Mouse (Mus musculus): ENCODE measurements at regions not wholly inside any gene's neighbourhood (a gene's known extent, or its start where the extent isn't known, plus 50 kb on each side); places are given as distances from the start of the nearest gene placed in this dataset.

DNA sequence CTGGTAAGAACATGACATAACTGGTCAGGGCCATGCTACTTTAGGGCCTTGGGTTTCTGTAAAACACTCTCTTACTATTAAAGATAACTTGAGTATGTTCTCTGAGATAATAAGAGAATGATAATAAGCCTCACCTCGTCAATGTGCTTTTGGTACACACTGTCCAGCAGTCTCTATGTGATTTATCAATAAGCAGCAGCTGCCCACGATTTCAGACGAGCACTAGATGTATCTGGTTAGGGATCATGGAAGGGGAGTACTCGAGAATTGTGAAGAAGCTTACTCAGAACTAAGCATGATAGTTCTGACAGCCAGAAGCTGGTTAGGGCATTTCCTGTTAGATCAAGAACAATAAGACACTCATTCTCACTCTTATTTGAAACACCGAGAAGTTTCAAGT, 53.8 kb downstream of the Neurod6 start:
- H3K4me1 ChIP-seq: no peaks in the 10 kb centered on the region
- H3K27ac ChIP-seq: no peak overlapping the region
- WGBS: 80% methylated on average over 5 of the region's 5 CpGs
- no peak for DNase-seq (ENCODE audit: extremely low spot score, low spot score)
- no peak overlapping the region for H3K4me3 ChIP-seq
- H3K36me3 ChIP-seq (replicated peaks): no peaks in the 10 kb centered on the region
- no peaks in the 10 kb centered on the region for H3K27me3 ChIP-seq (ENCODE audit: poor library complexity, severe bottlenecking)
- H3K9me3 ChIP-seq: no peaks in the 10 kb centered on the region

DNA sequence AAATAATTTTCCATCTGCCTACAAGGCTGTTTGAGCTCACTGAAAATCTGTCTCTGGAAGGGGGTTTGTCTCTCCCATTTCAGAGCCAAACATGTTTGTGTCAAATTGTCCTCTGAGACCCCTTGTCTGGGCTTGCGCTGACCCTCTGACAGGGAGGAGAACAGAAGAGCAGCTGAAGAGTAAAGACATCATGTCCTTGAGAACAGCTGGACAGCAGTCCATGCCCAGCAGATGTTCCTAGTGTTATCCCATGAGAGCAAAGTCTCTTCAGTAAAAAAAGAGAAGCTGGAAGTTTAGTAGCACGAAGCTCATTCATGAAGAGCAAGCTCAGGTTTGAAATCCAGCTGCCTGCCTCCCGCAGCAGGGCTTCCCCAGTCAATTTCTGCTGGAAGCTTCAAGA, 60.7 kb downstream of the Neurod6 start:
- DNase-seq (ENCODE audit: extremely low spot score, low spot score): no peak

DNA sequence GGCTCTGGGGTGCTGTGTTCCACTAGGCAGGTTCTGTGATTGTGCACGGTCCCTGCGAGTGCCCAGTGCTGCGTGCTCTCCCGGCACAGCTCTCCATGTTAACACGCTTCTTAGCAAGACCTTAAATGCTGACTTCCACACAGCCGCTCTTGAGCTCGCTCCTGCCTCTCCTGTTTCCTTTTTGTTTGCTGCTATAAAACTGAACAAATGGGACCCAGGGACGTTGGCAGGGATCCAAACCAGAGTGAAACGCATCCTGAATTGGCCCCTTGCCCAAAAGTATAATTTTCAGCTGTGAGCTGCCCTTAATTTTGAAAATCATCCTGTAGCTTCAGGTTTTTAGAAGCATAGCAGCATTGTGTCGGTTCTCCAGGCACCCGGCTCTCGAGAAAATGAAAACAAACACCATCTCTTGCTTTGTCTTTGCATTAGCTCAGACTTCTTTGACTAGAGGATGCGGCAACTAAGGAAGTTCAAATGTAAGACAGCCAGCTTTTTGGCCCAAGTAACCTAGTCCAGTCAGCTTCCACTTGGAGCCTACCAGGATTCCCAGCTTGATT, 63.1 kb downstream of the Neurod6 start:
- Histone ChIP-seq H3K4me3 (no peak overlapping the region), H3K9me3 (no peaks in the 10 kb centered on the region), H3K27me3 (ENCODE audit: poor library complexity, severe bottlenecking) (no peaks in the 10 kb centered on the region), H3K27ac (peak overlapping the region; percentile 48; the same call in 1 of the 2 replicates), H3K4me1 (no peaks in the 10 kb centered on the region), H3K36me3 (replicated peaks) (no peaks in the 10 kb centered on the region)
- 85% methylated on average over 13 of the region's 13 CpGs for WGBS
- DNase-seq (ENCODE audit: extremely low spot score, low spot score): no peak

More for the DNA sequence above, 60.7 kb downstream of the Neurod6 start:
- Histone ChIP-seq H3K4me1 (no peaks in the 10 kb centered on the region), H3K36me3 (replicated peaks) (no peaks in the 10 kb centered on the region), H3K9me3 (no peaks in the 10 kb centered on the region), H3K27me3 (ENCODE audit: poor library complexity, severe bottlenecking) (no peaks in the 10 kb centered on the region), H3K27ac (no peak overlapping the region), H3K4me3 (no peak overlapping the region)
- 96% methylated on average over 3 of the region's 3 CpGs for WGBS

DNA sequence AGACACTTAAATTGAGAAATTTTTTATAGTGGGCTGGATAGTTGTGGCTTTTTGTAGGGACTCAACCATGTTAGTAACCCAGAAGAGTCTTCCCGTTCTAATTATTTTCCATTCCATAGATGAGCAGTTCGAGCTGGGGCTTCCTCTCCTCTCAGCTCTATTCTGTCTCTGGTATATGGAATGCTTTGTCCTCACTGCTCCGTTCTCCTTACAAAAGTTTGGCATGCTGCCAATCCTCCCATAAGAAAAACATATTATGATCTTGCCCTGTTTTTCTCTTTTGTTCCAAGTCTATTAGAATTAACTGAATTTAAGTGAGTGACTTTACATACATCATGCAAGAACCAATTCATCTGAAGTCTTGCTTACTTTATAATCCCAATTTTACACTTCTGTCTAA, 70.7 kb downstream of the Neurod6 start:
- H3K27ac ChIP-seq: no peak overlapping the region
- no peak overlapping the region for H3K4me3 ChIP-seq
- H3K36me3 ChIP-seq (replicated peaks): no peaks in the 10 kb centered on the region
- no peaks in the 10 kb centered on the region for H3K4me1 ChIP-seq
- 82% methylated on average over 3 of the region's 3 CpGs for WGBS
- no peaks in the 10 kb centered on the region for H3K27me3 ChIP-seq (ENCODE audit: poor library complexity, severe bottlenecking)
- H3K9me3 ChIP-seq: no peaks in the 10 kb centered on the region
- no peak for DNase-seq (ENCODE audit: extremely low spot score, low spot score)

DNA sequence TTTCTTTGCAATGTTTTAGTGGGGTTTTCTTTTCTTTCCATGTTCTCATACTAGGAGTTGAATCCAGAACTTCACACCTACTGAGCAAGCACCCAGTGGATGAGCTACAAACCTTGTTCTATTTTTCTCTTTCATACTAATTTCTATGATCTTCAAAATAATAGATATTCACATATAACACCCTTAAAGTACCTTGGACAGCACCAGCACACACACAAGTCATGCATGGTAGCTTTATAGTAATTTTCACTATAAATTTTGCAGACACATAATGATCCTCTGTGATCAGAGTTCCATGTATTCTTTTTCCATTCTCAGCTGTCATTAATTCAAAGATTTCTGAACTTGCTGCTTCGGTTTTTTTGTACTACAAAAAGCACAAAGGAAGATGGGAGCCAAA, 71.1 kb downstream of the Neurod6 start:
- H3K36me3 ChIP-seq (replicated peaks): no peaks in the 10 kb centered on the region
- no peak for DNase-seq (ENCODE audit: extremely low spot score, low spot score)
- no peaks in the 10 kb centered on the region for H3K4me1 ChIP-seq
- H3K4me3 ChIP-seq: no peak overlapping the region
- no peak overlapping the region for H3K27ac ChIP-seq
- H3K27me3 ChIP-seq (ENCODE audit: poor library complexity, severe bottlenecking): no peaks in the 10 kb centered on the region
- H3K9me3 ChIP-seq: no peaks in the 10 kb centered on the region
- 86% methylated on average over 1 of the region's 1 CpGs for WGBS

DNA sequence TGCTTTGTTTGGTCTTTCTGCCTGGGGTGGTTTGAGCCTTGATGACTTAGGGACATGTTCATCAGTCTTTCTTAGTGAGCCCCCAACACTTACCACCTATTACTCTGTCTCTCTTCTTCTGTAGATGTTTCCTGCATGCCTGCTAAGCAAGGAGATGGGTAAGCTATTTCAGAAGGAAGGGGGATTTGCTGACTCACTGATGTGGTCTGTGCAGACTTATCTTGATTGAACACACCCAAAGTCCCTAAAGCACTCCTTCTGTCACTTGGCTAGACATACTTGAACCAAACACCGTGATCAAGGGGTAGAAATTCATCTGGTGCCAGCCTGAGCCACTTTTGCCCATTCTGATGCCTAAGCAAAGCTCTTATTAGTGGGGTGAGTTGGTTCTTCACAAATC, 72.0 kb downstream of the Neurod6 start:
- no peak for DNase-seq (ENCODE audit: extremely low spot score, low spot score)
- H3K4me3 ChIP-seq: no peak overlapping the region
- H3K36me3 ChIP-seq (replicated peaks): no peaks in the 10 kb centered on the region
- no peaks in the 10 kb centered on the region for H3K27me3 ChIP-seq (ENCODE audit: poor library complexity, severe bottlenecking)
- 82% methylated on average over 1 of the region's 1 CpGs for WGBS
- no peaks in the 10 kb centered on the region for H3K4me1 ChIP-seq
- no peak overlapping the region for H3K27ac ChIP-seq
- no peaks in the 10 kb centered on the region for H3K9me3 ChIP-seq

DNA sequence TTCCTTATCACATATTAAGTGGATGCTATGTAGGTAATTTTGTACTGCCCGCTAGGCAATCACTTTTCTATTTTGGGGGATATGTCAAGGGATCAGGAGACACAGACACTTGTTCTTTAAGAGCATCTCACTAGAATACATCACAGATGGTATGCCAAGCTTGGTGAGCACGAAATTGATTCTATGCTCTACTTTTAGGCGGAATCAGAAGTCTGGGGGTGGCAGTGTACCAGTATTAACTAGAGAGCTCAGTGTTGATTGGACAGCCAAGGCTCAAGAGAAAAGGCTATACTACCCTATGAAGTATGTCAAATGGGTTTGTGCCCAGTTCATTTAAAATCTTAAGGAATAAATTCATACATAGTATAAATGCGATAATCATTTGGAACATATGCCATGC, 84.0 kb downstream of the Neurod6 start:
- H3K4me3 ChIP-seq: no peak overlapping the region
- no peak for DNase-seq (ENCODE audit: extremely low spot score, low spot score)
- H3K36me3 ChIP-seq (replicated peaks): no peaks in the 10 kb centered on the region
- no peak overlapping the region for H3K27ac ChIP-seq
- no peaks in the 10 kb centered on the region for H3K4me1 ChIP-seq
- H3K9me3 ChIP-seq: no peaks in the 10 kb centered on the region
- WGBS: 82% methylated on average over 4 of the region's 4 CpGs
- no peaks in the 10 kb centered on the region for H3K27me3 ChIP-seq (ENCODE audit: poor library complexity, severe bottlenecking)

DNA sequence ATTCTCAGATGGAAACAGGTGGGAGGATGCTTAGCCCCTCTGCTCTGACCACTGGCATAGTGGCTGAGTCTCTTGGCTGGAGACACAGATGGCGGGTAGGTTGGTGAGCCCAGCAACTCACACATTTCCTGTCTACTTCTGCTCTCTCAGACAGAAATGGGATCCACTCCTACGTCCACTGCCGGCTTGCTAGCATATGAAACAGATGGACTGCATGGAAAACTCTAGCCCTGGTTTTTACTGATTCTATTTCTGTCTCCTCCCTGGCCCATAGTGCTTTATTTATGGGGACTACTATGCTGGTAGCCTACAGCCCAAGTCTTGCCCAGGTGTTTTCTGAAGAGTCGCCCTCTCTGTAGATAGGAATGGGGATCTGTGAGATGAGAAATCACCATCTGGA, 88.9 kb downstream of the Neurod6 start:
- DNase-seq (ENCODE audit: extremely low spot score, low spot score): no peak
- H3K27ac ChIP-seq: no peak overlapping the region
- H3K27me3 ChIP-seq (ENCODE audit: poor library complexity, severe bottlenecking): no peaks in the 10 kb centered on the region
- H3K9me3 ChIP-seq: no peaks in the 10 kb centered on the region
- H3K4me3 ChIP-seq: no peak overlapping the region
- H3K4me1 ChIP-seq: no peaks in the 10 kb centered on the region
- WGBS: 88% methylated on average over 4 of the region's 4 CpGs
- H3K36me3 ChIP-seq (replicated peaks): no peaks in the 10 kb centered on the region

DNA sequence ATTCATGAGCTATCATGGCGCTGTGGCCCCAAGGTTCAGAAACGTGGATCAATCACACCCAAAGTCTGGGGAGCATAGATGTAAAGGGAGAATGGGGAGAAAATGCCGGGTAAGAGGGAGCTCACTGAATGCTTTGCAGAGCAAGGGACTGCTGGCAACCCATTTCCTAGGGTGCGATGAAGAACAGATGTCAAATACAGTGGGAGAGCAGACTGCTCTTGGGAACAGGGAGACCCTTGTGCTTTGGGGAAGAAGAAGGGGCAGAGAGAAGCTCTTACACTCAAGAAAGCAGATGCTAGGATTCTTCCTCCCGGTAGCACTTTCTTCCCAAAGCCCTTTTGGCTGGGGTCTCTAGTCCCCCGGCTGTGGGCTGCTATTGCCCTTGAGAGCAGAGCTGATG, 100.0 kb downstream of the Neurod6 start:
- no peak overlapping the region for H3K4me3 ChIP-seq
- H3K27me3 ChIP-seq (ENCODE audit: poor library complexity, severe bottlenecking): no peaks in the 10 kb centered on the region; the same call in 1 of the 2 replicates
- WGBS: 43% methylated on average over 6 of the region's 6 CpGs
- H3K36me3 ChIP-seq (replicated peaks): no peaks in the 10 kb centered on the region
- no peak for DNase-seq (ENCODE audit: extremely low spot score, low spot score)
- H3K4me1 ChIP-seq: peaks cover 22% of the 10 kb centered on the region
- no peaks in the 10 kb centered on the region for H3K9me3 ChIP-seq
- no peak overlapping the region for H3K27ac ChIP-seq

DNA sequence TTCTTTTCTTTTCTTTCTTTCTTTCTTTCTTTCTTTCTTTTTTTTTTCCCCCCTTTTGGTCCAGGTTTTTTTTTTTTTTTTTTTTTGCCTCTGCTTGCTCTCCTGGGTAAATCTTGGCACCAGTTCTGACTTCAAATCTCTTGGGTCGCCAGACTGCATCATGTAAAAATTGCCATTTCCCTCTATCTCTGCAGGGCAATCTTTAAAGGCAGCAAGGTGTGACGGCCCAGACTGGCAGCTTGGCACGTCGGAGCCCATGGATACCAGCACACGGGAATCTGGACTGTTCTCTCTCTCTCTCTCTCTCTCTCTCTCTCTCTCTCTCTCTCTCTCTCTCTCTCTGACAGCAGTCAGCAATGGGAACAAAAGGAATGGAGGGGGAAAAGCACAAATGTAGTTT, 101.0 kb downstream of the Neurod6 start:
- H3K9me3 ChIP-seq: no peaks in the 10 kb centered on the region
- no peak overlapping the region; the same call in 1 of the 2 replicates for H3K27ac ChIP-seq
- no peak for DNase-seq (ENCODE audit: extremely low spot score, low spot score)
- H3K36me3 ChIP-seq (replicated peaks): no peaks in the 10 kb centered on the region
- H3K27me3 ChIP-seq (ENCODE audit: poor library complexity, severe bottlenecking): no peaks in the 10 kb centered on the region; the same call in 1 of the 2 replicates
- peaks cover 22% of the 10 kb centered on the region for H3K4me1 ChIP-seq
- no peak overlapping the region for H3K4me3 ChIP-seq
- WGBS: 30% methylated on average over 5 of the region's 5 CpGs

DNA sequence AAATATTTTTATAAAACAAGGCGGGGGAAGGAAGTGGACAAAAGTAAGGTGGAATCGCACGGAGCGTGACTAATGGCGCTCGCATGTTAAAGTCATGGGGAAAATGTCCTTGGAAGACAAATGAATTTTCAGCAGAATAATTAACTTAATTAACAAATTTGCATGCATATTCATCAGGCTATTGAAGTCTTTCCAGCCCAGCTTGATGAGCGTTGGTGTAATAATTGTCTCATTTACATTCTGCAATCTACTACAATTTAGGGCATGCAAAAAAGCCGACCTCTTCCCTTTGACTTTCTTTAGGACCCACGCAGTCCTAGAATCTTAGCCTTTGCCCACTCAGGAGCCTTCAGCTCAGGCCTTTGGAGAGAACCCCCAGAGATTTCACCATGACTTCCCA, 101.5 kb downstream of the Neurod6 start:
- WGBS: 71% methylated on average over 9 of the region's 9 CpGs
- Histone ChIP-seq H3K36me3 (replicated peaks) (no peaks in the 10 kb centered on the region), H3K4me1 (peaks cover 22% of the 10 kb centered on the region), H3K27ac (no peak overlapping the region; the same call in 1 of the 2 replicates), H3K27me3 (ENCODE audit: poor library complexity, severe bottlenecking) (no peaks in the 10 kb centered on the region; the same call in 1 of the 2 replicates), H3K4me3 (no peak overlapping the region), H3K9me3 (no peaks in the 10 kb centered on the region)
- DNase-seq (ENCODE audit: extremely low spot score, low spot score): no peak

DNA sequence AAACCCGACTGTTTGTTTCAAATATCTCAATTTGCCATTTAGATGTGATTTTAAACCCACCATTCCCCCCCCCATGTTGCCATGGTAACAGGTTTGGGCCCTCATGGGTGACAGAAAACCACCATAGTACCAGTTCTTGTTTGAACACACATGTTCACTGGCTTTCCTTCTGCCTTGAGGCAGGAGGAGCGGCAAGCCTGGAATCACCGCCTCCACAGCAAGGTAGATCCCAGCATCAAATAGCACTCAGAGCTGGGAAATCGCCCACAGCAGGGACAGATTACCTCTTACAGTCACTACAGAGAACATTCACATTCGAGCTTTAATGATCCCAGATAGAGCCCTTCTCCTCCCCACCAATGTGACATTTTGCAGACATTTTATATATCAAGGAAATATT, 102.0 kb downstream of the Neurod6 start:
- no peak overlapping the region for H3K4me3 ChIP-seq
- no peak overlapping the region for H3K27ac ChIP-seq
- WGBS: 52% methylated on average over 5 of the region's 5 CpGs
- no peak for DNase-seq (ENCODE audit: extremely low spot score, low spot score)
- H3K27me3 ChIP-seq (ENCODE audit: poor library complexity, severe bottlenecking): no peaks in the 10 kb centered on the region; the same call in 1 of the 2 replicates
- H3K4me1 ChIP-seq: peaks cover 22% of the 10 kb centered on the region
- no peaks in the 10 kb centered on the region for H3K36me3 ChIP-seq (replicated peaks)
- no peaks in the 10 kb centered on the region for H3K9me3 ChIP-seq

DNA sequence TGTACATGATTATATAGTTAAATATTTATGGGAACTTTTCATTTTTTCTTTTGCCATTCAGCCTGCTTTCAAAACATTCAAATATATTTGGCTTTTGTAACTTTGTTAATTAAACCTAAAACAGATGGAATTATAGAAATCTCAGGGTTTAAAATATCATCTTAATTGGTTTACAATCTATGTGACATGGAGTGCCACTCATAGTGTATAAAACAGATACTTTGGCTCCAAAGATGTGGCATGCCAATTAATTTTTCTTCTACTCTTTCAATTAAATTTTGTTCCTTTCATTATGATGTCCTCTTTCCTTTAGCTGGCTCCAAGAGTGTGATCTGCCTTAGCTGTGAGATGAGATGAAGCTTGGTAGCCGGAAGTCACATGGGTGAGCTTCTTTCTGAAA, 103.0 kb downstream of the Neurod6 start:
- Histone ChIP-seq H3K9me3 (no peaks in the 10 kb centered on the region), H3K36me3 (replicated peaks) (no peaks in the 10 kb centered on the region), H3K4me1 (peaks cover 22% of the 10 kb centered on the region), H3K27me3 (ENCODE audit: poor library complexity, severe bottlenecking) (no peaks in the 10 kb centered on the region; the same call in 1 of the 2 replicates), H3K27ac (no peak overlapping the region), H3K4me3 (no peak overlapping the region)
- no peak for DNase-seq (ENCODE audit: extremely low spot score, low spot score)
- 86% methylated on average over 1 of the region's 1 CpGs for WGBS

DNA sequence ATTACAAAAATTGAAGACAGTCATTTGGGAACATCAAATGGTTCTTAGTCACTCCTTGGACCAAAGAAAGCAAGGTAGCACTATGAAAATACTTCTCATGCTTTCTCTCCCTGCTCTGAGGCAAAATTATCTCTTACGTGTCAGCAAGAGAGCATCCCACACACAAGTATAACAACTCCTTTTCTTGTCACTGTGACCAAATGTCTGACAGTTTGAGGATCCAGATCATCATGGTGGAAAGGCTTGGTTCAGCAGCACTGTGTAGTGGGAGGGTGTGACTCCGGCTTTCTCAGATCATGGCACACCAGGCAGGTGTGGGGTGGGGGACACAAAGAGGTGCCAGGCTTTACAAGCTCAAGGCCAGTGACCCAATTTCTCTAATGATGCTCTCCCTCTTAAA, 113.5 kb downstream of the Neurod6 start:
- DNase-seq (ENCODE audit: extremely low spot score, low spot score): no peak
- H3K27ac ChIP-seq: no peak overlapping the region
- WGBS: 96% methylated on average over 2 of the region's 2 CpGs
- no peak overlapping the region for H3K4me3 ChIP-seq
- no peaks in the 10 kb centered on the region for H3K36me3 ChIP-seq (replicated peaks)
- no peaks in the 10 kb centered on the region for H3K9me3 ChIP-seq
- no peaks in the 10 kb centered on the region for H3K27me3 ChIP-seq (ENCODE audit: poor library complexity, severe bottlenecking)
- H3K4me1 ChIP-seq: no peaks in the 10 kb centered on the region

Measured in forebrain, embryonic 10.5 days (tissue).